Mouse (Mus musculus) heart, embryonic 13.5 days (tissue): ENCODE results near the gene Klc2. TPM values are rescaled to one million over a fixed set of nuclear protein-coding genes. Genes with fewer than 3 reads are reported as not detected.
A peak's percentile ranks its signal among the peaks of the same experiment; 100 is the strongest.

Source experiments
- ATAC-seq: fragments of 200-750 bp; cut with Nextera tagmentation; 2 replicates; pipeline ENCODE4 v1.8.0; 2017; ENCODE audit warnings: moderate TSS enrichment; ENCODE audit not compliant: insufficient number of reproducible peaks, low FRiP score, low TSS enrichment; ENCODE audit errors: extremely low read depth
- H3K27ac ChIP-seq: fragments of 300-500 bp; sonication (generic); replicated peaks from 2 replicates; pipeline ENCODE4 v1.5.1; 2015; ENCODE audit warnings: moderate library complexity, mild to moderate bottlenecking, inconsistent platforms
- H3K27me3 ChIP-seq: fragments of 300-500 bp; sonication (generic); replicated peaks from 2 replicates; pipeline ENCODE4 v1.6.1; 2015; ENCODE audit warnings: mild to moderate bottlenecking, inconsistent platforms
- H3K36me3 ChIP-seq: fragments of 300-500 bp; sonication (generic); 2 replicates; pipeline ENCODE4 v1.6.1; 2015; ENCODE audit warnings: mild to moderate bottlenecking, inconsistent platforms
- H3K4me1 ChIP-seq: fragments of 300-500 bp; sonication (generic); 2 replicates; pipeline ENCODE4 v1.6.1; 2015; ENCODE audit warnings: inconsistent platforms
- H3K4me2 ChIP-seq: fragments of 300-500 bp; sonication (generic); 2 replicates; pipeline ENCODE4 v1.6.1; 2015; ENCODE audit warnings: inconsistent platforms, mild to moderate bottlenecking, moderate library complexity
- H3K4me3 ChIP-seq: fragments of 300-500 bp; sonication (generic); 2 replicates; pipeline ENCODE4 v1.5.1; 2015; ENCODE audit warnings: moderate library complexity, mild to moderate bottlenecking, inconsistent platforms
- H3K9ac ChIP-seq: fragments of 300-500 bp; sonication (generic); 2 replicates; pipeline ENCODE4 v1.6.1; 2015; ENCODE audit warnings: inconsistent platforms, mild to moderate bottlenecking, moderate library complexity
- H3K9me3 ChIP-seq: fragments of 300-500 bp; sonication (generic); 2 replicates; pipeline ENCODE4 v1.6.1; 2016; ENCODE audit warnings: inconsistent platforms
- WGBS: fragments of 180-500 bp; shearing (Covaris S2); methylation state at CpG from one replicate; pipeline ENCODE4 v1.1.7; 2015; ENCODE audit warnings: mixed read lengths; 5-methylcytosine and 5-hydroxymethylcytosine counted together
- polyA plus RNA-seq: library from polyadenylated mRNA; unstranded; fragments of >200 nt; fragmentation: Nextera tagmentation; extraction: Ambion mirVana; gene quantifications from 2 replicates; pipeline ENCODE4 v1.2.1, GENCODE M21; 2015

Klc2 gene
- polyA plus RNA-seq, 1 experiment from 2014 or later = 18.4 TPM

DNA sequence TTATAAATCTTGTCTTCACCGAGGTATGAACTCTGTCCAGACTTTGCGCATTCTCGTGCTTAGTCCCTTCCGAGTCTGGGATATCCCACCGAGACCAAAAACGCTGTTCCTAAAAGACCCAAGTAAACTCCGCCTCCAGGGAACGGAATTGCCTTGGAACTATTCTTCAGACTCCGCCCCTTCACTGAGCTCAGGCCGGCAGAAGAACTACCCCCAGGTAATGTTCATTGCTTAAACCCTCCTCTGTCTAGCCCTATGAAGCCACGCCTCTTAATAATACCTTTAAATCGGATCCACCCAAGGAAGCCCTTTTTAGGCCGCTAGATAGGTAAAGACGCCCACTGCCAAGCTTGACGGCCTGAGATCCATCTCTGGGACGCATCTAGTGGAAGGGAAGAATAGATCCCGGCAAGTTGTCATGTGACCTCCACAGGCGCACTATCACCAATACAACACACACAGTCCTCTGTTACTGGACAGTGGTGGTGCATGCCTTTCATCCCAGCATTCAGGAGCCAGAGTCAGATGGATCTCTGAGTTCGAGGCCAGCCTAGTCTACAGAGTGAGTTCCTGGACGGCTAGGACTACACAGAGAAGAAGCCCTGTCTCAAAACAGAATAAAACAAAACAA, 45.9 kb downstream of the Klc2 start:
- Histone ChIP-seq H3K4me2 (peak overlapping the region; percentile 84), H3K36me3 (no peaks in the 10 kb centered on the region), H3K27me3 (peaks cover 54% of the 10 kb centered on the region), H3K27ac (peak overlapping the region; percentile 76), H3K4me1 (peaks cover 56% of the 10 kb centered on the region), H3K9ac (peak overlapping the region; percentile 80), H3K9me3 (no peaks in the 10 kb centered on the region), H3K4me3 (peak overlapping the region; percentile 59)
- WGBS = 2% methylated on average over 20 of the region's 20 CpGs
- ATAC-seq = no peak

DNA sequence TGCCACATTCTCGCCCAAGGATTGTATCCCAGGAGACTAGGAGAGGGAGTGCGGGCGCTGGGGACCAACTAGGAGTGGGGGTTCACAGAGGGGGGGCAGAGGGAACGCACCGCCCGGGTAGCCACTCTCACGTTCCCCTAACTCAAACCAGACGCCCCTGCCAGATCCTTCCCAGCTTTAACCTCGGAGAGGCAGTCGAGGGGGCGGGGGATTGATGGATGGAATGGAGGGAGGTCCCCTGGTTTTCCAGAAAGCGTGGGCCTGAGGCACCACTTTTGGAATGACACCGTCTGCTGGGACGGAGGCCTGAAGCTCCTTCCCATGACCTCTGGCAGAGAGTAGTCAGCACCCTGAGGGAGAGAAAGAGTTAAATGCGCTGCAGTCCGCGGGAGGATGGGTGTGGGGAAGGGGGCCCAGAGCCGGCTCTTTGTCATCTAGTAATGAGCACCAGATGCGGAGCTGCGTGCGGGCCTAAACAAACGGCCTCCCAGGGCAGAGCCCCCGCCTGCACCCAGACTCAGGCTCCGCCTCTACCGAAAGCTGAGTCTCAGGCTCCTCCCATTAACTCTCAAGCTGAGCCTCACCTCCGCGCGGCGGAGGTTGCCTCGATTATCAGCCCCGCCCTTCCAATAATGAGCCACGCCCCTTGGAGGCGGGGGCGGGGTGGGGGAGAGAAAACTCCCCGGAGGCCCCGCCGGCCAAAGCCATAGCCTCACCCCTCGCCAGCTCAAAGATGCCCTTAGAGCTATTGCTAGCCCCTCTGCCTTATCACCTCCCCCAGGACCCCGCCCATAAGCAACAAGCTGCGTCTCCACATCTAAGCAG, 46.6 kb downstream of the Klc2 start:
- Histone ChIP-seq H3K4me1 (peaks cover 63% of the 10 kb centered on the region), H3K27ac (peak overlapping the region; percentile 76), H3K4me3 (peak overlapping the region; percentile 59), H3K27me3 (peaks cover 54% of the 10 kb centered on the region), H3K4me2 (peak overlapping the region; percentile 84), H3K9ac (peak overlapping the region; percentile 80), H3K9me3 (no peaks in the 10 kb centered on the region), H3K36me3 (no peaks in the 10 kb centered on the region)
- ATAC-seq = peak; percentile 67
- 2% methylated on average over 40 of the region's 40 CpGs for WGBS

GRCm38 (mm10) chr19:5071077-5071476, 47.3 kb downstream of the Klc2 start:
- Histone ChIP-seq H3K9me3 (no peaks in the 10 kb centered on the region), H3K4me2 (peak overlapping the region; percentile 84), H3K27me3 (peaks cover 54% of the 10 kb centered on the region), H3K36me3 (no peaks in the 10 kb centered on the region), H3K9ac (peak overlapping the region; percentile 80), H3K4me3 (peak overlapping the region; percentile 59), H3K4me1 (peaks cover 65% of the 10 kb centered on the region), H3K27ac (peak overlapping the region; percentile 76)
- no peak for ATAC-seq
- WGBS = 19% methylated on average over 11 of the region's 11 CpGs

GRCm38 (mm10) chr19:5069978-5070377, 48.4 kb downstream of the Klc2 start:
- 69% methylated on average over 7 of the region's 7 CpGs for WGBS
- ATAC-seq = no peak
- Histone ChIP-seq H3K36me3 (no peaks in the 10 kb centered on the region), H3K4me2 (peak overlapping the region; percentile 84), H3K27ac (0 out of 2 replicates have a peak overlapping the region, but pooled peaks have one; percentile 3), H3K9me3 (no peaks in the 10 kb centered on the region), H3K4me3 (peak overlapping the region; percentile 59), H3K9ac (peak overlapping the region; percentile 80), H3K4me1 (peaks cover 72% of the 10 kb centered on the region), H3K27me3 (peaks cover 49% of the 10 kb centered on the region)

DNA sequence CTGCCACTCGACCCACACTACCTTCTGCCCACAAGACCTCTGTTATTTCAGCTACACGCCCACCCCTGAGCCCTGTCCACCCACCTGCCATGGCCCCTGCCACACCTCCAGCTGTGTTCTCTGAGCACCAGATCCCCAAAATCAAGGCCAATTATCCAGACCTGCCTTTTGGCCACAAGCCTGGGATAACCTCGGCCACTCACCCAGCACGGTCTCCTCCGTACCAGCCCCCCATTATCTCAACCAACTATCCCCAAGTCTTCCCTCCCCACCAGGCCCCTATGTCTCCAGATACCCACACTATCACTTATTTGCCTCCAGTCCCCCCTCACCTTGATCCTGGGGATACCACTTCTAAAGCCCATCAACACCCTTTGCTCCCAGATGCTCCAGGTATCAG, 48.9 kb downstream of the Klc2 start:
- Histone ChIP-seq H3K9me3 (no peaks in the 10 kb centered on the region), H3K4me1 (peaks cover 76% of the 10 kb centered on the region), H3K4me3 (peak overlapping the region; percentile 62; the same call in 1 of the 2 replicates), H3K27ac (no peak overlapping the region), H3K27me3 (peaks cover 44% of the 10 kb centered on the region), H3K4me2 (peak overlapping the region; percentile 84), H3K9ac (peak overlapping the region; percentile 80; the same call in 1 of the 2 replicates), H3K36me3 (no peaks in the 10 kb centered on the region)
- no peak for ATAC-seq
- WGBS = 77% methylated on average over 5 of the region's 5 CpGs

- Histone ChIP-seq H3K9ac (peak overlapping the region; percentile 88), H3K4me2 (peak overlapping the region; percentile 84), H3K27ac (0 out of 2 replicates have a peak overlapping the region, but pooled peaks have one; percentile 66), H3K9me3 (no peaks in the 10 kb centered on the region), H3K4me1 (peaks cover 76% of the 10 kb centered on the region), H3K4me3 (peak overlapping the region; percentile 62), H3K27me3 (peaks cover 36% of the 10 kb centered on the region), H3K36me3 (no peaks in the 10 kb centered on the region)
- 36% methylated on average over 21 of the region's 21 CpGs for WGBS
- ATAC-seq = no peak
These were observed 49.7 kb downstream of the Klc2 start for GRCm38 (mm10) chr19:5068570-5069234.

- Histone ChIP-seq H3K9me3 (no peaks in the 10 kb centered on the region), H3K4me1 (peaks cover 75% of the 10 kb centered on the region), H3K36me3 (no peaks in the 10 kb centered on the region), H3K9ac (peak within 1 kb of the TSS; percentile 88), H3K4me3 (peak within 1 kb of the TSS; percentile 62), H3K27me3 (peaks cover 33% of the 10 kb centered on the region), H3K27ac (peak within 1 kb of the TSS; percentile 66), H3K4me2 (peak within 1 kb of the TSS; percentile 84)
- peak; percentile 51 for ATAC-seq
- WGBS = 2% methylated on average over 43 of the region's 56 CpGs
These were observed 50.3 kb downstream of the Klc2 start, which contains the start of gene Cd248 for GRCm38 (mm10) chr19:5067867-5068569. Gene Cd248, plus strand, starts transcription at chr19:5068078.

GRCm38 (mm10) chr19:5067040-5067799, 51.1 kb downstream of the Klc2 start:
- peaks cover 67% of the 10 kb centered on the region for H3K4me1 ChIP-seq
- 4% methylated on average over 15 of the region's 15 CpGs for WGBS
- ATAC-seq = no peak

DNA sequence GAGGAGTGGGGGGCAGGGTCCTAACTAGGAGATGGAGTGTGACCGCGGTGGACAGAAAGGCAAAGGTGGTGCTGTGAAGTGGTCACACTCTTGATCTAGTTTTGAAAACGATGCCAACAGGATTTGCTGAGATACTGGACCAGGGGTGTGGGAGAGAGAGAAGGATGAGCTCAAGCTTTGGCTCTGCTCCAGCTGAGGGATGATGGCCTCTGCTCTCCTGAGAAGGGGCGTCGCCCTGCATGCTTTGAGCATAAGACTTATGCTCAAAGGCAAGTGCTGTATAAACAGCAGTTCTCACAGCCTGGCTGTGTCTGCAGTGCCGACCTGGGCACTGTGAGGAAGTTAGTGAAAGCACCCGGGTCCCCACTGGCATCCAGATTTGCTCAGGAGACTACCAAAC, 53.3 kb downstream of the Klc2 start:
- H3K4me2 ChIP-seq = no peak overlapping the region
- no peaks in the 10 kb centered on the region for H3K36me3 ChIP-seq
- H3K27me3 ChIP-seq = peaks cover 20% of the 10 kb centered on the region
- peaks cover 60% of the 10 kb centered on the region for H3K4me1 ChIP-seq
- H3K27ac ChIP-seq = no peak overlapping the region
- H3K9me3 ChIP-seq = no peaks in the 10 kb centered on the region
- no peak overlapping the region for H3K4me3 ChIP-seq
- no peak for ATAC-seq
- H3K9ac ChIP-seq = peak overlapping the region; percentile 14; the same call in 1 of the 2 replicates
- WGBS = 48% methylated on average over 7 of the region's 7 CpGs

More at GRCm38 (mm10) chr19:5067040-5067799, 51.1 kb downstream of the Klc2 start:
- H3K27me3 ChIP-seq = peaks cover 33% of the 10 kb centered on the region
- peak overlapping the region; percentile 88 for H3K9ac ChIP-seq
- peak overlapping the region; percentile 66 for H3K27ac ChIP-seq
- H3K4me3 ChIP-seq = peak overlapping the region; percentile 62
- no peaks in the 10 kb centered on the region for H3K36me3 ChIP-seq
- peak overlapping the region; percentile 84 for H3K4me2 ChIP-seq
- H3K9me3 ChIP-seq = no peaks in the 10 kb centered on the region

GRCm38 (mm10) chr19:5062446-5062845, 55.9 kb downstream of the Klc2 start:
- H3K27me3 ChIP-seq = no peaks in the 10 kb centered on the region
- H3K9ac ChIP-seq = no peak overlapping the region
- no peaks in the 10 kb centered on the region for H3K9me3 ChIP-seq
- H3K36me3 ChIP-seq = no peaks in the 10 kb centered on the region
- no peak for ATAC-seq
- no peak overlapping the region for H3K4me3 ChIP-seq
- peaks cover 58% of the 10 kb centered on the region for H3K4me1 ChIP-seq
- H3K4me2 ChIP-seq = no peak overlapping the region
- WGBS = 59% methylated on average over 6 of the region's 6 CpGs
- H3K27ac ChIP-seq = no peak overlapping the region
